Mouse (Mus musculus) left cerebral cortex, postnatal 36 days (tissue): ENCODE measurements around the gene Pm20d2. TPM values are rescaled to one million over a fixed set of nuclear protein-coding genes. Genes with fewer than 3 reads are reported as not detected.

Experiments used
- DNase-seq, 2 experiments: peaks; one replicate each; pipeline ENCODE4 v3.0.0; 2021 to 2022; ENCODE audit warnings: low spot score in 2 of 2, mixed read lengths in 1 of 2
- intact Hi-C: fragments of 180-260 bp; cut with DNase I; formaldehyde crosslinking; loops from one replicate; pipeline ENCODE4 v1.15.1; 2025
- total RNA-seq, 2 experiments: library from RNA; stranded (reverse); gene quantifications; 2 replicates each; pipeline ENCODE4 v1.2.3; 2021

Pm20d2 gene
- total RNA-seq = 1 to 10 TPM; 5.8 to 6.1 TPM

DNA sequence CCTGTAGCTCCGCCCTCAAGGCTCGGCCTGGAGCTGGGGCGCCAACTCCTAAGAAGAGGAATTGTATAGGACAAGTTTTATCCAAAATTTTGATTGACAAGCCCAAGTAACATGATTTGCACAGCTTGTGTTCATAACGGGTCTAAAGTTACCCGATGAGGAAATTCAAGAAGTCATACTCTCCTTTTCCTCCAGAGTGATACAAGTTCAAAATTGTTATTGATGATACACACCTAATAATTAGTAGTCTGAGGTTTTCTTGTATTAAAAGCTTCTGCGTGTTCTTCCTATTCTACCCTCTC is at the start of gene Pm20d2:
TSS of gene Pm20d2 (minus strand) at position 3 of the 302 bp plus-strand sequence.
- intact Hi-C loops = loop anchor here (2.0 kb wide), 1 partner anchor 57 kb away; no protein-coding TSS in a partner anchor
- DNase-seq = no peak

DNA sequence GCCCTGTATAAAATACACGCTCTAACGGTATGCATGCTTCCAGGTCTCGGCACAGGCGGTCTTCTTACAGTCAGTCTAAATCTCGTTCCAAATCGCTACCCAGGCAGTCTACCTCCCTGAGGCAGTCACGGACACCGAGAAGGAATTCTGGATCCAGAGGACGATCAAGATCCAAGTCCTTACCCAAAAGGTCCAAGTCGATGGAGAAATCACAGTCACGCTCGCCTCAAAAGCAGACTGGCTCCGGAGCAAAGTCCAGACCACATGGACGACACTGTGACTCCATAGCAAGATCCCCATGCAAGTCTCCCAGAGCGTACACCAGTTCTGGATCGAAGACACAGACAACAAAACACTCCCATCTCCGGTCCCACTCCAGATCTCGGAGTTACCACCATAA is 41.3 kb upstream of the Pm20d2 start:
- intact Hi-C loops = no loop called here
- DNase-seq = no peak

DNA sequence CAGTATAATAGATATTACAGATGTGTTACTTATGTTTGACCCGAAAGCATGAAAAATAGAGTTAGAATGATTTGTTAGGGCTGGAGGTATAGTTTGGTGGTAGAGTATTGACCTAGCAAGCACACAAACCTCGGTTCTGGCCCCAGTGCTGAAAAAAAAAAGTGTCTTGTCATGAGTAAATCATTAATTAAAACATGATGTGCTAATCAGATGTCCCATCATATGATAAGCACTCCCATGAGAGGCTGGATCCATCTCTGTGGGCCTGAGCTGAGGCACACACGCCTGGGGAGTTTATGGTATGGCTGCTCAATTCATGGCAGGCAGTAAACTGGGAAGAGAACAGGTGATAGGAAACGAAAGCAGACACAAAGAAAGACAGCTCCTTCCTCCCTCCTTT is 40.1 kb upstream of the Pm20d2 start:
- no peak for DNase-seq
- intact Hi-C loops = no loop called here

DNA sequence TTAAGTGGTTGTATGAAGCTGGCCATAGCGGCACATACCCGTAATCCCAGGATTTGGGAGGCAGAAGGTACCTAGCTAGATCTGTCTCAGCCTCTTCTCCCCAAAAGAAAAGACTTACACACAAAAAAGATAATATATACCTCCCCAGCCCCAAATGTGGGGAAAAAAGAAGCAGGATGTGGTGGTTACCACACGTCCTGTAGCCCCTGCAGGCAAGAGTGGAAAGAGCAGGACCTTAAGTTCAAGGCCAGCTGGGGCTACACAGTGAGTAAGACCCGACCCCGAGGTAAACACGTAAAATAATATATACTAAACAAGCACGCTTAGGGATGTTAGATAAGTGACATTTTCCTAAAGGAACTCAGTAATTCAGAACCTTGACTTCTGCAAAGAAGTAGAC is 37.6 kb upstream of the Pm20d2 start:
- intact Hi-C loops = no loop called here
- no peak for DNase-seq

DNA sequence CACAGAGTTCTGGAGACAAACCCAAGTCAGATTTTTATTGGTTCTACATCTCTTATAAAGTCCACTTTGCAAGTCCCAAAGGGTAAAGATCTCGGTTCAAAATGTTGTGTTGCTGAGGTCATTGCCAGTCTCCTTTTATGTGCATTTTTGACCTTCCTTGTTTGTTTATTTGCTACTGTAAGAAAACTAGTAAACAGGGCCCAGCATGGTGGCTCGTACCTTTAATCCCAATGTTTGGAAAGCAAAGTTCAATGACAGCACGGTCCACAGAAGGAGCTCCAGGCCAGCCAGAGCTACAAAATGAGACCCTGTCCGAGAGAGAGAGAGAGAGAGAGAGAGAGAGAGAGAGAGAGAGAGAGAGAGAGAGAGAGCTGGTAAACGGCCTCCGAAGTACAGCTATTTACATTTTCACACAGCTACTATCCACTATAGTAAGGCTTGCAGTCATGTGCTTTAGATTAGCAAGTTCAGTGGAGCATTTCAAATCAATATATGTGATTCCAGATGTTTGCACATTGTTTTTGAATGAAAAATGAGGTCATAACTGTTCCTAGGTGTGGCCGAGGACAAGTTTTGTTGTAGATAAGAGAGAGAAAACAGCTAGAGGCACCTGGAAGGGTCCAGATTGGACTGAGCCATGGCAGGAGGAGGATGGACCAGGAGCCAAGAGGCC is 34.6 kb upstream of the Pm20d2 start:
- intact Hi-C loops = no loop called here
- no peak for DNase-seq

DNA sequence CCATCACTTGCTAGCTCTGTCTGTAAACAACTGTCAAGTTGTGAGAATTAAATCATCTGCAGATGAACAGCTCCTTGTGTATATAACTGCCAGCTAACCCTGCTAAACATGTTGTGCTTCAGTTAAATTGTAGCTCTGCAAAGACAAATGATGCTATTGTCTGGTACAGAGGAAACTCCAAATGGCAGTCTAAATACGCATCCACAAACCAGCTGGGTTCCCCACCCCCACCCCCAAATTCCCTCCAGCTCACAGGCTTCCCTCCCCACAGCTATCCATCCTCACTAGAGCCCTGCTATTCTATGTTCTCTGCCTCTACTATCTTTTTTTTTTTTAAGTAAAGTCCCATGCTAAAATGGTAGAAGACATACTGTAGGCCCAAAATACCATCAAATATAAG is 32.3 kb upstream of the Pm20d2 start:
- intact Hi-C loops = no loop called here
- DNase-seq = no peak

DNA sequence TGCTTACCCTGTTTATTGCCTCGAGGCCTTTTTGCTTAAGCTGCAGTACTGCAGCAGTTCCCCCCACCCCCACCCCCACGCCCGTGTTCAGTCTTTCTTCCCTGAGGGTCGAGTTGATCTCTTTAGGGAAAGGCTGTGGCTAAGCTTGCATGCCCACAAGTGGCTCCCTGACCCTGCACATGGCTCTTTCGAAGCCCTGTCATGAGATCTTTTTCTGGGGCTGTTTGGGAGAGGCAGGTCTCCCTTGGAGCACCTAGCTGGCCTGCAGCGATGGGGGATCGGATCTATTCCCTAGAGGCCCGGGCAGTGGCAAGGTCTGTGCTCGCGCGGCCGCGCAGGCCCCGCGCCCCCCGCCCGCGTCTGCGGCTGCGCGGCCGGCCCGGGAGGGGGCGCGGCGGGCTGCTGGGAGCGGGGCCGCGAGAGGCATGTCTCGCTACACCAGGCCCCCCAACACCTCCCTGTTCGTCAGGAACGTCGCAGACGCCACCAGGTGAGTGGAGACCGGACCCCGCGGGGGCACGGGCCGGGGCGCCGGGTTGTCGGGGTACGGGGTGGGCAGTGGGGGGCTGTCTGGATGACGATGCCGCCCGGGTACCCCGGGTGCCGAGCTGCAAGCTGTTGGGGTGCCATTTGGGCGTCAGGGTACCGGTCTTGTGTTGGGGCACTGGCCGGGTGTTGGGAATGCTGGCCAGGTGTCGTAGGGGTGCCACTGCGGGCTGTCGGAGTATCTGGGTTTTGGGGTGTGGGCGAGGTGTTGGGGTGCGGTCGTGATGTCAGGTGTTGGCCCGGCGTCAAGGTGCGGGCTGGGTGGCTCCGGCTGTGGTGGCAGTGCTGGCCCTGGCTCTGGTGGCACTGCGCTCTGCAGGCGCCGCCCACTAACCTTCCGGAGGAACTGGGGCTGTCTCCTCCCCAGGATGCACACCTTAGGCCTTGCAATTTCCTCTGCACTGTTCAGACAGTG is 19.6 kb upstream of the Pm20d2 start, which contains the start of gene Srsf12:
TSS of gene Srsf12 (plus strand) at position 111 of the 961 bp plus-strand sequence.
- intact Hi-C loops = loop anchor here (5.0 kb wide), 3 partner anchors 38 to 83 kb away; partner anchors contain the start of gene Pnrc1

DNA sequence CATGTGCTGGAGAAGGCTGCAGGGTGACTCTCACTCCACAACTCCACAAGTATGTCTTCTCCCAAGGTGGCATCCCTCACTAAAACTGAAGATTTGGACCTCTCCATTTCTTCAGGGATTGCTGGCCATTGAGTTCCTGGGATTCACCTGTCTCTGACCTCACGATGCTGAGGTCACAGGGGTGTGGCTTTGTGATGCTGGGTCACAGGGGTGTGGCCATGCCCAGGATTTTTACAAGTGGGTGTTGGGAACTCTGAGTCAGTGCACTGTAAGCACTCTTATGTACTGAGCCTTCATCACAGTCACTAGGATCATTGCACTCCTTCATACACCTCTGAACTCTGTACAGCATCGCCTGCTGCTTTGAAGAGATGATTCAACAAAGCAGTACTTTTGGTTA is 18.0 kb upstream of the Pm20d2 start:
- intact Hi-C loops = loop anchor here (5.0 kb wide), 3 partner anchors 40 to 85 kb away; partner anchors contain the start of gene Pnrc1

More for the DNA sequence above, 19.6 kb upstream of the Pm20d2 start, which contains the start of gene Srsf12:
- DNase-seq = peak; percentile 53 to 59

DNA sequence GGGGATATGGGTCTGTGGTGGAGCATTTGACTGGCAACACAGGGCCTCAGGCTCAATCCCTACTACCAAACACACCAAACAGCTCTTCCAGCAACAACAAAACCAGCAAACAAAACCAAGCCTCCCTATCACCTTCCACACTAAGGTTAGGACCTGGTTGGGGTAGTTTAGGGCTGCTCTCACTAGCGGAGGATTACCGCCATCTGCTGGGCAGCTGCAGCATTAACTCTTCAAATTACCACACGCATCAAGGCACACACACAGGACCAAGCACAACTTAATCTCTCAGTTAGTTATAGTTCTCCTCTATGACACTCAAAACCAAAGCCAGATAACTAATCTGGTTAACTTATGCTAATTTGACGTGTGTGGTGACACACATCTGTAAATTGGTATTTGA is 15.1 kb upstream of the Pm20d2 start:
- intact Hi-C loops = loop anchor here (5.0 kb wide), 3 partner anchors 43 to 88 kb away; partner anchors contain the start of gene Pnrc1
- DNase-seq = peak; percentile 23 to 33

More for the DNA sequence above, 18.0 kb upstream of the Pm20d2 start:
- no peak for DNase-seq

DNA sequence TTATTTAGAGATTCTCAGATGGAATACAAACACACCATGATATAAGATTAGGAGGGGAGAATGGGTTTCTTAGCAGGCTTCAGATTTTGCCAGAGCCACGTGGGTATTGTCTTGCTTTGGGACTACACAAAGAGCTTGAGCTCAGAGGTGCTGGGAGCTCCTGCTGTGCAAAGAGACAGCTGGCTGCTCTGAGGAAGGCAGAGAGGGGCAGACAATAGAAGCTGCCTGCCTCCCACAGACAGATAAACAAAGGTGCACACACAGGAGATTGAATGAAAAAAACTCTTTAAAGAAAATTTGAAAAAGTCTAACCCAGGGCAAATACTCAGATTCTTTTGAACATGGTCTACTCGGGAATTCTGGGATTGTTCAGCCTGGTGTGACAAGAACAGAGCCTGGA is 8.6 kb upstream of the Pm20d2 start:
- intact Hi-C loops = no loop called here
- DNase-seq = no peak

DNA sequence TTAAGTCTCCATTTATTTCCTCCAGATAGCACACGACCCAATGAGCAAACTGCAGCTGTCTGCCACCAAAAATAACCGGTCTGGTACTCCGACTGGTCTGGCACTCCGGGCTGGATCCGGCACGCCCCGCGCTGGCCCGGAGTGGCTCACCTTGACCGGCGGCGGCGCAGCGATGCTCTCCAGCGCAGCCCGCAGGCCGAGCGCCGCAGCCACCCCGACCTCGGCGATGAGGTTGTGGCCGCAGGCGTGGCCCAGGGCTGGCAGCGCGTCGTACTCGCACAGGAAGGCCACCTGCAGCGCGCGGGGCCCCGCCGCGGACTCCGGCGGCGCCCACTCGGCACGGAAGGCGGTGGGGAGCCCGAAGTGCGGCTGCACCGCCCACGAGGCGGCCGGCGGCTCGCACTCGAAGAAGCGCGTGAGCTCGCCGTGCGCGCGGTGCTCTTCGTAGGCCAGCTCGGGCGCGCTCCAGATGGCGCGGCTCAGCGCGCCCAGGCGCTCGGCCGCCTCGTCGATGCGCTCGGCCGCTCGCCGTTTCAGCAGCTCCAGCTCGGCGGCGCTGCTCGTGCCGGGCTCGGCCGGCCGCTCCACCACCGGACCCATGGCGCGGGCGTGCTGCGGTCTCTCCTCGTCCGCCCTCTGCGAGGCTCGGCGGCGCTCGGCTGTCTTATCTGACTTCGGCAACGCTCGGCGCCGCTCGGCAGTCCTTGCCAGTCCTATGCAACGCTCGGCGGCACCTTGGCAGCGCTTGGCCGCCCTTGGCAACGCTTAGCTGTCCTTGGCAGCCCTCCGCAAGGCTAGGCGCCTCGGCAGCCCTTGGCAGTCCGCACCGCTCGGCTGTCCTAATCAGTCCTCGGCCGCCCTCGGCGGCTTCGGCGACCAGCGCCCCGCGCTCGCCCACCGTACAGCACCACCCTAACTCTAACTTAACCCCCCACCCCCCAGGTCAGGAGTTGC is 479 bp downstream of the Pm20d2 start:
- intact Hi-C loops = loop anchor here (2.0 kb wide), 1 partner anchor 58 kb away; no protein-coding TSS in a partner anchor
- peak; percentile 83 to 84 for DNase-seq

DNA sequence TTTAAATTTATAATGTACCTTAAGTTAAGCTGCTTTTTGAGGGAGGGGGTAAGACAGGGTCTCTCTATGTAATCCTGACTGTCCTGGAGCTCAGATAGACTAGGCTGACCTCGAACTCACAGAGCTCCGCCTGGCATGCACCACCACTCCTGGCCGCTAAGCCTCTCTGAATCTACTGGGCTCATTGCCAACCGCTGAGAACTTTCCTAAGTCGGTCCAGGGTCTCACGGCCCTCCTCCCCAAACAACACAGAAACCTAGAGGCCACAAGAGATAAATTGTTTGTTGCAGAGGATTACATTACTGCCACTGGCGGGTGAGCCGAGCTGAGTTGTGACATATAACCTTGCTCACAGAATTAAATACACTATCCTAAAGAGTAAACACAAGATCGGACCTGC is 1.4 kb downstream of the Pm20d2 start:
- intact Hi-C loops = loop anchor here (2.0 kb wide), 1 partner anchor 59 kb away; no protein-coding TSS in a partner anchor
- DNase-seq = peak in 1 of 2 experiments; percentile 6

DNA sequence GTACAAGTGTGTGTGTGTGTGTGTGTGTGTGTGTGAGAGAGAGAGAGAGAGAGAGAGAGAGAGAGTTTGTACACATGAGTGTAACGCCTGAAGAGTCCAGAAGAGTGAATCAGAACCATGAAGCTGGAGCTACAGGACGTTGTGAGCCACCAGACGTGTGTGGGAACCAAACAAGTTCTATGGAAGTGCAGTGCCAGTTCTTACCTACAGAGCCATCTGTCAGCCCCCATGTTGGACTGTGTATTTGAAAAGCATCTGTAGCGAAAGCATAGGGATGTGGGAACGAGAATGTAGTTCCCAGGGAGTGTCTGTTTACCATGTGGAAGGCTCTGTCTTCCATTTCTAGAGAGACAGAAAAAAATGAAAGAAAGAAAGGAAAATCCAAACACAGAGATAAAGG is 6.1 kb downstream of the Pm20d2 start:
- peak in 1 of 2 experiments; percentile 9 for DNase-seq
- intact Hi-C loops = no loop called here

DNA sequence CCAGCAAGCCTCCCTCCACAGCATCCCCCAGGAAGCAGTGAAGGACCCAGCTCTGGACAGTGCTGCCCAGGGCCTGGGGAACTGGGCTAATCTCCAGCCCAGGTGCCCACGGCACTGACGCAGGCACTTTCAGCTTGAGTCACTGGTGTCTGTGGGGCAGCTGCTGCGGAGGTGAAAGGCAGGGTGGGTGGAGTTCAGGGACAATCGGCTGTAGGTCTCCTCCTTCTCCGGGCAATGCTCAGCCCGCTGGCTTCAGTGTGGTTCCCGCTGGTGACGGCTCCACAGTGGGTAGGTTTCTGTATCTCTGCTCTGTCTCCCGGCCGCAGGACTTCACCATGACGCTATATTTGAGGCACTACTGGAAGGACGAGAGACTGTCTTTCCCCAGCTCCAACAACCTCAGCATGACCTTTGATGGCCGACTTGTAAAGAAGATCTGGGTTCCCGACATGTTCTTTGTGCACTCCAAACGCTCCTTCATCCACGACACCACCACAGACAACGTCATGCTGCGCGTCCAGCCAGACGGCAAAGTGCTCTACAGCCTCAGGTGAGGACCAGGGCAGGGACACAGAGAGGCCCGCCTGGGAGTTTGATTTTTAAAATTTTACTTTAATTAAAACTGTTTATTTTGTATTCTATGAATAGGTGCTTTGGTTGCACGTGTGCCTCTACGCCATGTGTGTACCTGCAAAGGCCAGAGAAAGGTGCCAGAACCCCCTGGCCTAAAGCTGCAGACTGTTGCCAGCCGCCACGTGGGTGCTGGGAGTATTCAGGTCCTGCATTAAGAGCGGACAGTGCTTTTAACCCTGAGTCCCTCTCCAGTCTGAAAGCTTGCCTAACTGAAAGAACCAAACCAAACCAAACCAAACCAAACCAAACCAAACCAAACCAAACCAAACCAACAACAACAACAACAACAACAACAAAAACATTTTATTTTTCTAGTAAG is 37.2 kb downstream of the Pm20d2 start:
- intact Hi-C loops = no loop called here
- DNase-seq = no peak

DNA sequence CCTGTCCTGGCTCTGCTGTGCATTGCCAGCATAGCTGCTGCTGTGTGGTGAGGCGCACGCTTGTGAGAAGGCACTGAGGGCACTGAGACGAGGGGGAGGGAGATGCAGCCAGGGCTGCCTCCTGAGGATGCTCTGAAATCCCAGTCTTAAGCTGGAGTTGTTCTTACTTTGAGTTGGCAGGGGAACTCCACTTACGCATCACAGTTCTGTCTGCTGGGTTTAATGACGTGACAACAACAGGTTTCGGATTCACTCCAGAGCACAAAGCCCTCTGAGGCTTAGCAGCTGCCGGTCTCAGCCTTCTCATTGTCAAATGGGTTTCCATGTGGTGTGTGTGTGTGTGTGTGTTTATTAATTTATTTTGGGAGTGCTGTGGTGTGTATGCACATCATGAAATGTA is 40.4 kb downstream of the Pm20d2 start:
- intact Hi-C loops = loop anchor here (5.0 kb wide), 1 partner anchor 58 kb away; the partner anchor contains the start of gene Srsf12
- DNase-seq = no peak

DNA sequence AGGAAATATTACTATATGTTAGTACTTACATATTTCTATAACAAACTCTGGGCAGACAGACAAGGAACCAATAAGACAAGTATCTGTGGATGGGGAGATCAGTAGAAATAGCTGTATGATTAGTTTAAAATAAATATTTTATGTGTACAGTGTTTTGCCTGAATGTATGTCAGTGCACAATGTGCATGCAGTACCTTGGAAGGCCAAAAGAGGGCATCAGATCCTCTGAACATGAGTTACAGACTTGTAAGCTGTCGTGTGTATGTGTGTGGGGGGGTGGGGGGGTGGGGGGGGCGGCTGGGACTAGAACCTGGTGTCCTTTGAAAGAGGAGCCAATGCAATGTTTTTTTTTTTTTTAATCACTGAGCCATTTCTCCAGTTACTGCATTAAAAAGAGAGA is 41.7 kb downstream of the Pm20d2 start:
- intact Hi-C loops = loop anchor here (2.0 to 5.0 kb wide), 2 partner anchors 59 to 145 kb away; partner anchors contain the start of gene Srsf12
- DNase-seq = peak in 1 of 2 experiments; percentile 8

DNA sequence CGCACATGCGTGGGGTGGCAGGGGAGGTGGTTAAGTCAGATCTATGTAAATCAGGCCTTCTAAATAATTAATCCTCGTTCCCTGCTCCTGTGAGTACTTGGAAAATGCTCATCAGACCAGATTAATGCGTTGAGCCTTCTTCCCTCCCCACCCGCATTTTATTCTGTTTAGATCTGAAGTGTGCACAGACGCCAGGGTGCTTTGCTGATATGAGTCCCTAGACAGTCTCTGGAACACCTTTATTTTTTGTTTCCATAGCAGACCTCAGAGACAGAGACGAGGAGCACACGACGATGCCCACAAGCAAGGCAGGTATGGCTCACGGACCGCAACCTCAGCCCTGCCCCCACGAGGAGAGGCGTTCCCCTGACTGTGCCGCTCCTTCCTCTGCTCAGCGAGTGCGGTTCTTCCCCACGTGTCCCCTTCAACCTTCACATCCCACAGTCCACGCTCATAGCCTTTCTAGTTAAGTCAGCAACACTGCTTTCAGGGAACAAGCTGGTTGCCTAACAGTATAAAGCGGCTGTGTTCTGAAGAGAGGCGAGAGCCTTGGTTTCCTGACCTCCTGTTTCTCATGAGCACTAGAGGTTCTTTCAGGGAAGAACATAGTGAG is 42.8 kb downstream of the Pm20d2 start:
- intact Hi-C loops = loop anchor here (2.0 to 5.0 kb wide), 2 partner anchors 61 to 146 kb away; partner anchors contain the start of gene Srsf12
- DNase-seq = no peak
